Mouse (Mus musculus) midbrain, embryonic 11.5 days (tissue): ENCODE measurements around the gene Krtap4-1. TPM values are rescaled to one million over a fixed set of nuclear protein-coding genes. Genes with fewer than 3 reads are reported as not detected.
"Not testable (repeated sequence)": the region's sequence is repeated elsewhere in the genome, so short reads cannot be mapped to it uniquely, and the experiment has no call there.

Experiments
- ATAC-seq: fragments of 200-750 bp; cut with Nextera tagmentation; 2 replicates; pipeline ENCODE4 v1.8.0; 2017; ENCODE audit warnings: moderate TSS enrichment, moderate library complexity; ENCODE audit not compliant: low FRiP score
- DNase-seq: peaks from one replicate; pipeline ENCODE4 v3.0.0; 2015; ENCODE audit warnings: low spot score; ENCODE audit errors: missing footprints
- H3K27ac ChIP-seq: fragments of 300-500 bp; sonication (generic); 2 replicates; pipeline ENCODE4 v1.5.1; 2014; ENCODE audit warnings: low read depth, low read length
- H3K27me3 ChIP-seq: fragments of 300-500 bp; sonication (generic); 2 replicates; pipeline ENCODE4 v1.6.1; 2014; ENCODE audit warnings: mild to moderate bottlenecking, low read length, moderate library complexity, mixed read lengths; ENCODE audit not compliant: control insufficient read depth, insufficient read depth
- H3K36me3 ChIP-seq: fragments of 300-500 bp; sonication (generic); 2 replicates; pipeline ENCODE4 v1.6.1; 2014; ENCODE audit warnings: mild to moderate bottlenecking, low read length, moderate library complexity, mixed read lengths; ENCODE audit not compliant: control insufficient read depth, insufficient read depth
- H3K4me1 ChIP-seq: fragments of 300-500 bp; sonication (generic); 2 replicates; pipeline ENCODE4 v1.6.1; 2014; ENCODE audit warnings: low read length; ENCODE audit not compliant: control insufficient read depth, insufficient read depth
- H3K4me2 ChIP-seq: fragments of 300-500 bp; sonication (generic); 2 replicates; pipeline ENCODE4 v1.6.1; 2014; ENCODE audit warnings: mild to moderate bottlenecking, moderate library complexity
- H3K4me3 ChIP-seq: fragments of 300-500 bp; sonication (generic); 2 replicates; pipeline ENCODE4 v1.5.1; 2014; ENCODE audit warnings: low read depth, low read length
- H3K9ac ChIP-seq: fragments of 300-500 bp; sonication (generic); 2 replicates; pipeline ENCODE4 v1.6.1; 2014; ENCODE audit warnings: low read length
- H3K9me3 ChIP-seq: fragments of 300-500 bp; sonication (generic); 2 replicates; pipeline ENCODE4 v1.6.1; 2016; ENCODE audit warnings: low read length; ENCODE audit not compliant: control insufficient read depth
- WGBS: fragments of 180-500 bp; shearing (Covaris S2); extraction: QIAGEN DNeasy Blood & Tissue Kit; methylation state at CpG from one replicate; pipeline ENCODE4 v1.1.7; 2014; 5-methylcytosine and 5-hydroxymethylcytosine counted together
- polyA plus RNA-seq: library from polyadenylated mRNA; unstranded; fragments of >200 nt; fragmentation: Nextera tagmentation; extraction: Ambion mirVana; gene quantifications from 2 replicates; pipeline ENCODE4 v1.2.1, GENCODE M21; 2014

Gene Krtap4-1
- polyA plus RNA-seq, 1 experiment from 2014 or later, result not detected

DNA sequence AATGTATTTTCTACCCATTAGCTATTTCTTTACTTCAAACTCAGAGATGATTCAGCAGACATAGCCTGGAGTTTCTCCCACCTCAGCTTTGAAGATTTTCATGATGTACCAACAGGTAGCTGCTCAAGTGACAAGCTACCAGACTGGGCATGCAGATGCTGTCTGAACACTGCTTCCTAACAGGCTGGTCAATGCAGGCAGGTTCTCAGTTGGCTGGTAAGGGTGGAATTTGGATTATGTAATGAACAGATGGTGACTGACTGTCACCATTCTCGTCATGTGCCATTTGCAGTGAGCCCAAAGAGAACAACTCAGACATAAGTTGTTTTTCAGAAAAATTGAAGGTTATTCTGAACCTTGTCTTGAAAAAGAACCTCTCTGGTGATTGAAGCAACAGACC is 18.9 kb downstream of the Krtap4-1 start:
- no peak overlapping the region for H3K27ac ChIP-seq
- DNase-seq (no peak), ATAC-seq (no peak)
- 75% methylated on average over 1 of the region's 1 CpGs for WGBS
- H3K27me3 ChIP-seq, result no peaks in the 10 kb centered on the region
- no peaks in the 10 kb centered on the region for H3K9me3 ChIP-seq
- H3K4me1 ChIP-seq, result no peaks in the 10 kb centered on the region
- no peak overlapping the region for H3K4me3 ChIP-seq
- H3K9ac ChIP-seq, result no peak overlapping the region
- H3K4me2 ChIP-seq, result no peak overlapping the region
- H3K36me3 ChIP-seq, result no peaks in the 10 kb centered on the region

DNA sequence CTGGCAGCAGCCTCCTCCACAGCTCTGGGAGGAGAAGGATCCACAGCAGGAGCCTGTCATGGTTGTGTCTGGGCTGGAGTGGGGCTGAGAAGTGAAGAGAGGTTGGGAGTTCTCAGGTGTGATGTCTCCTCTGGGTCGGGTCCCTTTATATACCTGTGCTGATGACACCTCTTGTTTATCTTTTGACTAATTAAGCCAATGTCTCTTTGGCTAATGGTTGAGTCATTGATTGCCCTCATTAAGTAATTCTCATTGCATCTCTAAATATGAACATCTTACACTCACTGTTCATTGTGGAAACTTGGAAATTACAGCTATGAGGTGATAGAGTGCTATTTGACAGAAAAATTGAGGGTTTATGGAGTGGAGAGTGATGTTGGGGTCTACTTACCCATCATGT is 24.8 kb downstream of the Krtap4-1 start, which contains the start of gene Gm11938:
Gene Gm11938, minus strand, starts transcription at position 101 of the 400 bp plus-strand sequence.
- not testable (repeated sequence) for H3K4me3 ChIP-seq, H3K27ac ChIP-seq, ATAC-seq, H3K4me2 ChIP-seq, H3K27me3 ChIP-seq, DNase-seq, H3K9me3 ChIP-seq, H3K9ac ChIP-seq, H3K36me3 ChIP-seq, H3K4me1 ChIP-seq
- 73% methylated on average over 1 of the region's 1 CpGs for WGBS

DNA sequence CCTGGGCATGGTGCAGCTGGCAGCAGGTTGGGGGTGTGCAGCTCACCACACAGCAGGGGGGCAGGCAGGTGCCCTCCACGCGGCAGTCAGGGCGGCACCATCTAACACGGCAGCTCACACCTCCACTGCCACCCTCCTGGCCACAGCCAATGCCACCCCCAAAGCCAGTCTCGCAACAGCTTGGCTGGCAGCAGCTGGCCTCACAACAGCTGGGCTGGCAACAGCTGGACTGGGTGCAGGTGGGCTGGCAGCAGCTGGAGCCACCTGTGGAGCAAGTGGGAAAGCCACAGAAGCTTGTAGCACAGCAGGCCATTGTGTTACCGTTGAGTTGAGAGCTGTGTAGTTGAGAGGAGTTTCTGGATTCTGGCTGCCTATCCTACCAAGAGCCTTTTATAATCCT is 30.3 kb downstream of the Krtap4-1 start, which contains the start of gene Krtap9-3:
Gene Krtap9-3, minus strand, starts transcription at position 364 of the 400 bp plus-strand sequence.
- 87% methylated on average over 6 of the region's 6 CpGs for WGBS
- H3K4me3 ChIP-seq, H3K27ac ChIP-seq, H3K4me1 ChIP-seq, H3K9ac ChIP-seq, H3K36me3 ChIP-seq, H3K4me2 ChIP-seq, DNase-seq, H3K27me3 ChIP-seq, H3K9me3 ChIP-seq, ATAC-seq: not testable (repeated sequence)

DNA sequence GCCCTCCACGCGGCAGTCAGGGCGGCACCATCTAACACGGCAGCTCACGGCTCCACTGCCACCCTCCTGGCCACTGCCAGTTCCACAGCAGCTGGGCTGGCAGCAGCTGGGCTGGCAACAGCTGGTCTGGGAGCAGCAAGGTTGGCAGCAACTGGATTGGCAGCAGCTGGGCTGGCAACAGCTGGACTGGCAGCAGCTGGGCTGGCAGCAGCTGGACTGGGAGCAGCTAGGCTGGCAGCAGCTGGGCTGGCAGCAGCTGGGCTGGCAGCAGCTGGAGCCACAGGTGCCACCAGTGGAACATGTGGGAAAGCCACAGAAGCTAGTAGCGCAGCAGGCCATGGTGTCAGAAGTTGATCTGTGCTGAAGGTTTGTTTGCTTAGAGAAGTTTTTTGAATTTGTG is 37.1 kb downstream of the Krtap4-1 start, which contains the start of gene Krtap1-3:
Gene Krtap1-3, minus strand, starts transcription at position 359 of the 400 bp plus-strand sequence.
- Histone ChIP-seq H3K4me1 (no peaks in the 10 kb centered on the region), H3K27ac (no peak within 1 kb of the TSS), H3K4me3 (no peak within 1 kb of the TSS), H3K9me3 (no peaks in the 10 kb centered on the region), H3K9ac (no peak within 1 kb of the TSS), H3K36me3 (no peaks in the 10 kb centered on the region), H3K27me3 (no peaks in the 10 kb centered on the region), H3K4me2 (no peak within 1 kb of the TSS)
- WGBS, result 92% methylated on average over 6 of the region's 6 CpGs
- DNase-seq, result no peak
- no peak for ATAC-seq

DNA sequence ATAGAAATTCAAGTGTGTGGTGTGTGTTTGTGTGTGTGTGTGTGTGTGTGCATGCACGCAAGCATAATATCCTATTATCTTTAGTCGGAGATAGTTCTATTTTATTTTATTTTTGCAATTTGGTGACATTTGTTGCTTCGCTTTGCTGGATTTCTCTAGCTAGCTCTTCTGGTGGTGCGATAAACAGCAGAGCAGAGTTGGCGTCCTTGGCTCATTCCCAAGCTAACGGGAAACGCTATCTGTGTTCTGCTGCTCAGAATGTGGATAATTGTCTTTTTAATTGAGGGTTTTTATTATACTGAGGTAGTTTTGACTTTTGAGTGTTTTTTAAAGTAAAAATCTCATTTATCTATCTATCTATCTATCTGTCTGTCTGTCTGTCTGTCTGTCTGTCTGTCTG is 42.9 kb downstream of the Krtap4-1 start:
- DNase-seq, result no peak
- H3K9me3 ChIP-seq, result no peaks in the 10 kb centered on the region
- no peak for ATAC-seq
- no peak overlapping the region for H3K4me3 ChIP-seq
- no peaks in the 10 kb centered on the region for H3K36me3 ChIP-seq
- no peak overlapping the region for H3K4me2 ChIP-seq
- H3K4me1 ChIP-seq, result no peaks in the 10 kb centered on the region
- H3K9ac ChIP-seq, result no peak overlapping the region
- WGBS, result 94% methylated on average over 7 of the region's 7 CpGs
- no peaks in the 10 kb centered on the region for H3K27me3 ChIP-seq
- H3K27ac ChIP-seq, result no peak overlapping the region

DNA sequence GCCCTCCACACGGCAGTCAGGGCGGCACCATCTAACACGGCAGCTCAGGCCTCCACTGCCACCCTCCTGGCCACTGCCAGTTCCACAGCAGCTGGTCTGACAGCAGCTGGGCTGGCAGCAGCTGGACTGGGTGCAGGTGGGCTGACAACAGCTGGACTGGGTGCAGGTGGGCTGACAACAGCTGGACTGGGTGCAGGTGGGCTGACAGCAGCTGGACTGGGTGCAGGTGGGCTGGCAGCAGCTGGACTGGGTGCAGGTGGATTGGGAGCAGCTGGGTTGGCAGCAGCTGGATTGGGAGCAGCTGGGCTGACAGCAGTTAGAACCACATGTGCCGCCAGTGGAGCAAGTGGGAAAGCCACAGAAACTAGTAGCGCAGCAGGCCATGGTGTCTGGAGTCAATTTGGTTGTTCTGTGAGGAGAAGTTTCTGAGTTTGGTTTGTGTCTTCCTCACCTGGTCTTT is 44.8 kb downstream of the Krtap4-1 start, which contains the start of gene Krtap1-4:
Gene Krtap1-4, minus strand, starts transcription at position 410 of the 460 bp plus-strand sequence.
- Histone ChIP-seq H3K4me3 (no peak within 1 kb of the TSS), H3K27me3 (no peaks in the 10 kb centered on the region)
- WGBS, result 74% methylated on average over 5 of the region's 5 CpGs

DNA sequence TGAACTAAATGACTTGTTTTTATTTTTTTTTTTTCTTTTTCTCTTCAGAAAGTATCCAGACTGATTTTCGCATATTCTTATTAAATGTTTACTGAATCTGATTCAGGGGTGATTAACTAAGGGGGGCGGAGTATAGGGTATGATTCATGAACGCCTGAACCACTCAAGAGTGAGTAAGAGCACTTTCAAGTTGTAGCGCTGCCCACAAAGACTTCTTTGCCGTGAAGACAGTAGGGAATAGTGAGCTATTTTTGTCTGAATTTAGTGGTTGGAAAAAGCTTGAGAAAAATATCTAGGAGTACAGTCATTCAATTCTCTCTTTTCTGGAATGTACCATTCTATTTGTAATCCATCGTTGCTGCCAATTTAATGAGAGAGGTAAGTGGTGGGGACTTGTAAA is 46.5 kb downstream of the Krtap4-1 start:
- WGBS, result 88% methylated on average over 6 of the region's 6 CpGs
- H3K9ac ChIP-seq, result no peak overlapping the region
- no peak overlapping the region for H3K4me2 ChIP-seq
- H3K4me1 ChIP-seq, result no peaks in the 10 kb centered on the region
- no peaks in the 10 kb centered on the region for H3K36me3 ChIP-seq
- no peak for ATAC-seq
- no peak overlapping the region for H3K4me3 ChIP-seq
- H3K9me3 ChIP-seq, result no peaks in the 10 kb centered on the region
- H3K27ac ChIP-seq, result no peak overlapping the region
- DNase-seq, result no peak
- H3K27me3 ChIP-seq, result no peaks in the 10 kb centered on the region

More for the DNA sequence above, 44.8 kb downstream of the Krtap4-1 start, which contains the start of gene Krtap1-4:
- Histone ChIP-seq H3K9ac (no peak within 1 kb of the TSS), H3K27ac (no peak within 1 kb of the TSS), H3K4me1 (no peaks in the 10 kb centered on the region), H3K36me3 (no peaks in the 10 kb centered on the region), H3K4me2 (no peak within 1 kb of the TSS), H3K9me3 (no peaks in the 10 kb centered on the region)
- ATAC-seq, result no peak
- DNase-seq, result no peak

DNA sequence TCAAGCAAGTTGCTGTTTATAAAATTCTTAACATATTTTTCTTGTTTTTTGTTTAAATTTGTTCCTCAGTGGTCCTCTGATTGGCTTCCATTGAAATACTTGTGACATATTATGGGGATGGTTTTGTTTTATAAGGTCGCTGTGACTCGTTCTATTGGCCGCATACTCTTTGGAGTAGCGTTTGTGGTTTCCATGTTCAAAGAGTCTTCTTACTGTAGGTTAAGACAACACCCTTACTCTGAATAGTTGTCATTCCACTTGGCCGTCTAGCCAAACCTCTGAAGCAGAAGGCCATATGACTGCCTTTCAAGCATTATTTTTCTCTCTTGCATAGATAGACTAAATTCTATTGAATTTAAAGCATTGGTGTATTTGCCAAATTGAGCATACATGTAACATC is 47.0 kb downstream of the Krtap4-1 start:
- Histone ChIP-seq H3K4me3 (no peak overlapping the region), H3K36me3 (no peaks in the 10 kb centered on the region), H3K9me3 (no peaks in the 10 kb centered on the region), H3K9ac (no peak overlapping the region), H3K27me3 (no peaks in the 10 kb centered on the region), H3K4me1 (no peaks in the 10 kb centered on the region), H3K4me2 (no peak overlapping the region), H3K27ac (no peak overlapping the region)
- ATAC-seq (no peak), DNase-seq (no peak)
- 92% methylated on average over 5 of the region's 5 CpGs for WGBS

DNA sequence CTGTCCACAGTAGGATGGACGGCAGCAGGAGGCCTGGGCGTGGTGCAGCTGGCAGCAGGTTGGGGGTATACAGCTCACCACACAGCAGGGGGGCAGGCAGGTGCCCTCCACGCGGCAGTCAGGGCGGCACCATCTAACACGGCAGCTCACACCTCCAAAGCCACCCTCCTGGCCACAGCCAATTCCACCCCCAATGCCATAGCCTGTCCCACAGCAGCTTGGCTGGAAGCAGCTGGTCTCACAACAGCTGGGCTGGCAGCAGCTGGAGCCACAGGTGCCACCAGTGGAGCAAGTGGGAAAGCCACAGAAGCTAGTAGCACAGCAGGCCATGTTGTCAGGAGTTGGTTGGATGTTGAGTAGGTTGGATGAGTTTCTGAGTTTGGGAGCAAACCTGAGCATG is 47.4 kb downstream of the Krtap4-1 start, which contains the start of gene Krtap1-5:
Gene Krtap1-5, minus strand, starts transcription at position 381 of the 400 bp plus-strand sequence.
- Histone ChIP-seq H3K4me1 (no peaks in the 10 kb centered on the region), H3K9me3 (no peaks in the 10 kb centered on the region), H3K9ac (no peak within 1 kb of the TSS), H3K36me3 (no peaks in the 10 kb centered on the region), H3K27ac (no peak within 1 kb of the TSS), H3K4me2 (no peak within 1 kb of the TSS), H3K4me3 (no peak within 1 kb of the TSS), H3K27me3 (no peaks in the 10 kb centered on the region)
- DNase-seq (no peak), ATAC-seq (no peak)
- WGBS, result 89% methylated on average over 6 of the region's 6 CpGs
